Mouse (Mus musculus): ENCODE data around the gene Adat3. TPM values are rescaled to one million over a fixed set of nuclear protein-coding genes. Genes with fewer than 3 reads are reported as not detected.
"Not testable (repeated sequence)": the region's sequence is repeated elsewhere in the genome, so short reads cannot be mapped to it uniquely, and the experiment has no call there.

Gene Adat3
- polyA plus RNA-seq, 1 experiment from 2014 or later: 10.1 TPM

DNA sequence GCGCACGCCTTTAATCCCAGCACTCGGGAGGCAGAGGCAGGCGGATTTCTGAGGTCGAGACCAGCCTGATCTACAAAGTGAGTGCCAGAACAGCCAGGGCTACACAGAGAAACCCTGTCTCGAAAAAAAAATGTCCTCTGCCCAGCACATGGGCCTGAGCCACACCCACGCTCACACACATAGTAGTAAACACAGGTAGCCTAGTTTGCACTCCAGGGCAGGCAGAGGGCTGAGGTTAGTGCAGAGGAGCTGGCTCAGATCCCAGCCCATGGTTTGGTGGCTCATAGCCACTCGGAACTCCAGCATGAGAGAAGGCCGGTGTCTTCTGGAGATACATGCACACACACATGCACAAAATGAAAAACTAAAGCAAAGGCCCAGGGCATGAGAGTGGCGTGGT is 44.3 kb downstream of the Adat3 start:
- H3K4me3 ChIP-seq (ENCODE audit: low read depth, low read length): no peak overlapping the region
- DNase-seq (ENCODE audit: low spot score) (no peak), ATAC-seq (replicated peaks; ENCODE audit: low FRiP score, low TSS enrichment, low read depth) (no peak)
- no peak overlapping the region for H3K4me2 ChIP-seq (ENCODE audit: low read length)
- peaks cover 63% of the 10 kb centered on the region for H3K36me3 ChIP-seq (ENCODE audit: control insufficient read depth, insufficient read depth, low read length)
- H3K27ac ChIP-seq (ENCODE audit: low read depth): no peak overlapping the region
- H3K27me3 ChIP-seq (replicated peaks; ENCODE audit: control insufficient read depth, insufficient read depth, low read length): no peaks in the 10 kb centered on the region
- no peak overlapping the region for H3K9ac ChIP-seq (ENCODE audit: low read length)
- no peaks in the 10 kb centered on the region for H3K4me1 ChIP-seq (replicated peaks; ENCODE audit: control insufficient read depth, insufficient read depth, low read length)
- H3K9me3 ChIP-seq (ENCODE audit: control insufficient read depth, low read length): no peaks in the 10 kb centered on the region
- WGBS: 90% methylated on average over 10 of the region's 10 CpGs

DNA sequence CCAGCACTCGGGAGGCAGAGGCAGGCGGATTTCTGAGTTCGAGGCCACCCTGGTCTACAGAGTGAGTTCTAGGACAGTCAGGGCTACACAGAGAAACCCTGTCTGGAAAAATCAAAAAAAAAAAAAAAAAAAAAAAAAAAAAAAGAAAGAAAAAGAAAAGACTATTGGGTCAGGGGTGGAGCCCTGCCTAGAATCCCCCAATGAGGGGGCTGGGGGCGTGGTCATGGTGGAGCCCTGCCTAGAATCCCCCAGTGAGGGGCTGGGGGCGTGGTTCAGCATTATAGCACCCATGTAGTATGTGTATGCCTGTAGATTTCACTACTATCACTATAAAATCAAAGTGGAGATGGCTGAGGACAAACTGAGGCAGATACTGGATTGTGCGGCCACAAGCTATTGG is 47.2 kb downstream of the Adat3 start:
- not testable (repeated sequence) for H3K27me3 ChIP-seq (replicated peaks; ENCODE audit: control insufficient read depth, insufficient read depth, low read length); H3K9me3 ChIP-seq (ENCODE audit: control insufficient read depth, low read length); H3K9ac ChIP-seq (ENCODE audit: low read length); ATAC-seq (replicated peaks; ENCODE audit: low FRiP score, low TSS enrichment, low read depth); H3K4me2 ChIP-seq (ENCODE audit: low read length); DNase-seq (ENCODE audit: low spot score); H3K4me1 ChIP-seq (replicated peaks; ENCODE audit: control insufficient read depth, insufficient read depth, low read length); H3K27ac ChIP-seq (ENCODE audit: low read depth); H3K4me3 ChIP-seq (ENCODE audit: low read depth, low read length)
- 87% methylated on average over 6 of the region's 6 CpGs for WGBS
- H3K36me3 ChIP-seq (ENCODE audit: control insufficient read depth, insufficient read depth, low read length): peaks cover 34% of the 10 kb centered on the region

DNA sequence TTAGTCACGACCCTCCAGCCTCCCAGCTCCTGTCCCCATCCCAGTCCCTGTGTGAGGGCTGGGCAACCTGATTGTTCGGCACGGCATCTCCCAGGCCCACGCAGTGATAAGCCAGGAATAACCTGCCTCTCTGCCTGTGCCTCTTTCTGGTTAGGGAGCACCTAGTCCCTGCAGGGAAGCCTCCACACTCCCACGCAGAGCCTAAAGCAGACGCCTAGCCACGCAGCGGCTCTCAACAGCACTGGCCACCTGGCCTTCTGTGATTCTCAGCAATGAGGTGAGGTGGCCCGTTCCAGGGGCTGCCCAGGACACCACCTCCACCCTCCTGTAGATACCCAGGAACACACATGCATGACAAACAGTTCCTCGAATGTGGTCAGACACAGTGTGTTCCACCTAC is 47.7 kb downstream of the Adat3 start:
- Histone ChIP-seq H3K36me3 (ENCODE audit: control insufficient read depth, insufficient read depth, low read length) (peaks cover 29% of the 10 kb centered on the region), H3K27me3 (replicated peaks; ENCODE audit: control insufficient read depth, insufficient read depth, low read length) (no peaks in the 10 kb centered on the region), H3K9ac (ENCODE audit: low read length) (no peak overlapping the region), H3K4me3 (ENCODE audit: low read depth, low read length) (no peak overlapping the region), H3K27ac (ENCODE audit: low read depth) (no peak overlapping the region), H3K4me2 (ENCODE audit: low read length) (no peak overlapping the region), H3K4me1 (replicated peaks; ENCODE audit: control insufficient read depth, insufficient read depth, low read length) (peaks cover 10% of the 10 kb centered on the region), H3K9me3 (ENCODE audit: control insufficient read depth, low read length) (no peaks in the 10 kb centered on the region)
- 91% methylated on average over 10 of the region's 10 CpGs for WGBS
- ATAC-seq (replicated peaks; ENCODE audit: low FRiP score, low TSS enrichment, low read depth) (no peak), DNase-seq (ENCODE audit: low spot score) (no peak)

DNA sequence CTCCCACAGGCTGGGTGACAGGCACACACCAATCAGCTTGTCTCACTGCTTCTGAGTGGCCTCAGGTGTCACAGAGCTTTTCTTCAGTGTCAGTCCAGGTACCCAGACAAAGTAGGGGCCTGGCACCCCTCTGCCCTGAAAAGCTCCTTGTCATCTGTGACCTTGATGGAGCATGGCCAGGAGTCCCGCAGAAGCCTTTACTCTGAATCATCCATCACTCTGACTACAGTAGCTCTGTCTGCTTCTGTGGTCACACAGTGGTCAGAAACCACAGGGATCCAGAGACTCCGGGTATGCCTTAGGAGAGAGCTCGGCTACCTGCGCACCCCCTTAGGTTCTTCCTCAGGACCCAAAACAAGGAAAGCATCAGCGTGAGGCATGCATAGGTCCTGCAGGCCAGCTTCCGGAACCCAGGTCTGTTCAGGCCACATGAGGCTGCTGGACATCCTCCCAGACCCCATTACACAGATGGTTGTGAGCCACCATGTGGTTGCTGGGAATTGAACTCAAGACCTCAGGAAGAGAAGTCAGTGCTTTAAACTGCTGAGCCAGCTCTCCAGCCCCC is 50.6 kb downstream of the Adat3 start:
- WGBS: 87% methylated on average over 6 of the region's 6 CpGs
- ATAC-seq (replicated peaks; ENCODE audit: low FRiP score, low TSS enrichment, low read depth): no peak
- Histone ChIP-seq H3K27me3 (replicated peaks; ENCODE audit: control insufficient read depth, insufficient read depth, low read length) (no peaks in the 10 kb centered on the region), H3K27ac (ENCODE audit: low read depth) (no peak overlapping the region), H3K9ac (ENCODE audit: low read length) (no peak overlapping the region), H3K4me1 (replicated peaks; ENCODE audit: control insufficient read depth, insufficient read depth, low read length) (peaks cover 14% of the 10 kb centered on the region), H3K36me3 (ENCODE audit: control insufficient read depth, insufficient read depth, low read length) (peaks cover 6% of the 10 kb centered on the region; the same call in 1 of the 2 replicates), H3K4me3 (ENCODE audit: low read depth, low read length) (no peak overlapping the region), H3K9me3 (ENCODE audit: control insufficient read depth, low read length) (no peaks in the 10 kb centered on the region), H3K4me2 (ENCODE audit: low read length) (no peak overlapping the region)
- no peak for DNase-seq (ENCODE audit: low spot score)

DNA sequence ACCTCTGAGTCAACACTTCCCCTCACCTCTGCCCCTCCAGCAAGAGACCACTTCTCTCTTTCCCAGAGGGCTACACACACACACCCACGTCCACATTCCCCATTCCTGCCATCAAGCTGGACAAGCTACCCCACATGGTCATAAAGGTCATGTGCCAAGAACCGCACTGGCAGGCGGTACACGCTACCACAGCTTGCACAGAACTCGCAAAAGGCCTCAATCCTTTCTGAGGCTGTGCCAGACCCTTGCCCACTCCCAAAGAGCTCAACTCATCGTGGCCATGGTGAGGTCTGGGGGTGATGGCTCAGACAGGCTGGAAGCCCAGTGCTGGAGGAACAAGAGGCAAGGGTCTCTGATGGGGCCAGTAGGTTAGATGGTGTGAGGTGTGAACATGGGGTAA is 52.2 kb downstream of the Adat3 start:
- peak overlapping the region; percentile 76 for H3K4me2 ChIP-seq (ENCODE audit: low read length)
- peak overlapping the region; percentile 89; the same call in 1 of the 2 replicates for H3K4me3 ChIP-seq (ENCODE audit: low read depth, low read length)
- peaks cover 14% of the 10 kb centered on the region for H3K4me1 ChIP-seq (replicated peaks; ENCODE audit: control insufficient read depth, insufficient read depth, low read length)
- H3K27me3 ChIP-seq (replicated peaks; ENCODE audit: control insufficient read depth, insufficient read depth, low read length): no peaks in the 10 kb centered on the region
- no peaks in the 10 kb centered on the region; the same call in 1 of the 2 replicates for H3K36me3 ChIP-seq (ENCODE audit: control insufficient read depth, insufficient read depth, low read length)
- no peak overlapping the region for H3K27ac ChIP-seq (ENCODE audit: low read depth)
- WGBS: 82% methylated on average over 6 of the region's 6 CpGs
- no peaks in the 10 kb centered on the region for H3K9me3 ChIP-seq (ENCODE audit: control insufficient read depth, low read length)
- H3K9ac ChIP-seq (ENCODE audit: low read length): no peak overlapping the region; the same call in 1 of the 2 replicates
- ATAC-seq (replicated peaks; ENCODE audit: low FRiP score, low TSS enrichment, low read depth): no peak
- DNase-seq (ENCODE audit: low spot score): no peak

DNA sequence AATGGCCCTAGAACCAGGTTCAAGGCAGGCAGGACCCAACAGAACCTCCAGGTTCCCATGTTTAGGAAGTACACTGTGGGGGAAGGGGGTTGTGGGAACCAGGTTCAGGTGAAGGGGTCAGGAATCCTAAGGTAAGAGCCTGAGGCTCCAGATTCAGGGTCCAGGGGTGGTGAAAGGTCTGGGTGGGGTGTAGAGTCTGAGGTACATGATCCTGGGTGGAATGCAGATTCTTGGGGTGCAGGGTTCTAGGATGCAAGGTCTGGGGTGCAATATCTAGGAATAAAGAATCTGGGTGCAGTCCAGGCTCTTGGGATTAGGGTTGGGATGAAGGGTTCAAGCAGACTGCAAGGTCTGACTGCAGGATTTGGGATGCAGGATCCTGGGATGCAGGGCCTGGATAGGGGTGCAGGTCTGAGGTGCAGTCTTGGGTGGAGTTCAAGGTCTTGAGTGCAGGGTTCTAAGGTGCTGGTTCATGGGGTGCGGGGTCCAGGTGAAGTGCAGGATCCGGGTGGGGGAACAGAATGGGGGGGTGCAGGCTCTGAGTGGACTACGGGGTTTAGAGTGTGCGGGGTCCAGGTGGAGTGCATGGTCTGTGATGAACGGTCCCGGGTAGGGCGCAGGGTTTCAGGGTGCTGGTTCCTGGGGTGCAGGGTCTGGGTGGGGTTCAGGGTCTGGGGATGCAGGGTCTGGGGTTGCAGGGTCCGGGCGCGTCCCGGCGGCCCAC is 52.9 kb downstream of the Adat3 start:
- WGBS: 6% methylated on average over 10 of the region's 12 CpGs

DNA sequence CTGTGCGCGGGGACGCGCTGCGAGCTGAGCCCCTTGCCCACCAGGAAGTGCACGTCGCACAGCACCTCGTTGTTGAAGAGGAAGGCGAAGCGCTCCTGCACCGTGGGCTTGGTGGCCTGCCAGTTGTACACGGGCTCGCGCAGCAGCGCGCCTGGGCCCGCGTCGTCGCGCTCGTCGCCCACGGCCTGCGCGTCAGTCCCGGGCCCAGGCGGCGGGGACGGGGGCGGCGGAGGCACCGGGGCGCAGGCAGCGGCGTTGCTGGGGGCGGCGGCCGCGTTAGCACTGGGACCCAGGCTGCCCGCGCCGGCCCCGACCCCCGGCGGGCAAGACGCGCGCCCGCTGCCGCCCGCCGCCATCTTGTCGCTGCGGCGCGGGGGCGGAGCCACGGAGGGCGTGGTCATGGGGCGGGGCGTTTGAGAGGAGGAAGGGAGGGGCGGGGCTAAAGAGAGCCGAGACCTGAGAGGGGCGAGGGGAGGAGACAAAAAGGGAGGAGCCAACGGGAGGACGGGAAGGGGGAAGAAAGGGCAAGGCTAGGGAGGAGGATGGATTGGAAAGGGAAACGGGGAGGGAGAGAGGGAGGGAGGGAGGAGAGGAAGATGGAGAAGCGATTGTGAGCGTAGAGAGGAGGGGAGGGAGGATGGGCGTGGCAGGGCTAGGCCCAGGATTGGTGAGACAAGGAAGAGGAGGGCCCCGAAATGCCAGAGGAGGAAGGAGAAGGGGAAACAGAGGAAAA is 53.6 kb downstream of the Adat3 start:
- WGBS: under 1% methylated on average over 50 of the region's 72 CpGs
- Histone ChIP-seq H3K27me3 (replicated peaks; ENCODE audit: control insufficient read depth, insufficient read depth, low read length) (no peaks in the 10 kb centered on the region), H3K9ac (ENCODE audit: low read length) (peak overlapping the region; percentile 71)

More for the DNA sequence above, 52.9 kb downstream of the Adat3 start:
- Histone ChIP-seq H3K4me3 (ENCODE audit: low read depth, low read length) (peak overlapping the region; percentile 89), H3K9ac (ENCODE audit: low read length) (peak overlapping the region; percentile 71), H3K36me3 (ENCODE audit: control insufficient read depth, insufficient read depth, low read length) (no peaks in the 10 kb centered on the region; the same call in 1 of the 2 replicates), H3K27me3 (replicated peaks; ENCODE audit: control insufficient read depth, insufficient read depth, low read length) (no peaks in the 10 kb centered on the region), H3K9me3 (ENCODE audit: control insufficient read depth, low read length) (no peaks in the 10 kb centered on the region), H3K4me2 (ENCODE audit: low read length) (peak overlapping the region; percentile 76), H3K4me1 (replicated peaks; ENCODE audit: control insufficient read depth, insufficient read depth, low read length) (peaks cover 14% of the 10 kb centered on the region), H3K27ac (ENCODE audit: low read depth) (no peak overlapping the region)
- ATAC-seq (replicated peaks; ENCODE audit: low FRiP score, low TSS enrichment, low read depth) (peak; percentile 47; the same call in 1 of the 2 replicates), DNase-seq (ENCODE audit: low spot score) (no peak)

DNA sequence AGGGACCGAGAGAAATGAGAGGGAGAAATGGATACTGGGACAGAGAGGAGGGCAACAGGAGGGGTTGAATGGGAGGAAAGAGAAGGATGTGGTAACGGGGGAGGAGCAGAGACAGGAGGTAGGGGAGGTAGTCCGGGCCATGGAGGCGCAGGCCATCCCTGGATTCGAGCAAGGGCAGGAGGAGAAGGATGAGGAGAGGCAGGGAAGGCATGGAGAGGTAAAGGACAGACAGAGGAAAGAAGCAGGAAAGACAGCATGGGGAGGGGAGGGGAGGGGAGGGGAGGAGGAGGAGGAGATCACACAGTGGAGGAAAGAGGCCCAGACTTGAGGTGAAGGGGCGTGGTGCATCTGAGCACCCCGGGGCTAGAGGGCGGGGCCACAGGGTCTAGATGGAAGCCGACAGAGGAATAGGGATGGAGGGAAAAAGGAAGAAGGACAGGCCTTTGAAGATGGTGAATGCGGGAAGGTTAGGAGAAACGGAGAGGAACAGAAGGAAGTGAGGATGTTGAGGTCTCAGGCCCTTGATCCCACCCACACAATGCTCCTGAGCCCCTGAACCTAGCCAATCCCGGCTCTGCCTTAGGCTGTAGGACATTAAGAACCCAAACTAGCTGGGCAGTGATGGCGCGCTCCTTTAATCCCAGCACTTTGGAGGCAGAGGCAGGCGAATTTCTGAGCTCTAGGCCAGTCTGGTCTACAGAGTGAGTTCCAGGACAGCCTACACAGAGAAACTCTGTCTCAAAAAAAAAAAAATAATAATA is 54.4 kb downstream of the Adat3 start, which contains the start of gene Btbd2:
Gene Btbd2 (minus strand): TSS at position 209 of the 761 bp plus-strand sequence.
- H3K4me2 ChIP-seq (ENCODE audit: low read length): peak within 1 kb of the TSS; percentile 76
- no peaks in the 10 kb centered on the region for H3K9me3 ChIP-seq (ENCODE audit: control insufficient read depth, low read length)
- peak; percentile 24 for ATAC-seq (replicated peaks; ENCODE audit: low FRiP score, low TSS enrichment, low read depth)
- DNase-seq (ENCODE audit: low spot score): no peak
- H3K27ac ChIP-seq (ENCODE audit: low read depth): peak within 1 kb of the TSS; percentile 79
- peak within 1 kb of the TSS; percentile 71 for H3K9ac ChIP-seq (ENCODE audit: low read length)
- peaks cover 14% of the 10 kb centered on the region for H3K4me1 ChIP-seq (replicated peaks; ENCODE audit: control insufficient read depth, insufficient read depth, low read length)
- no peaks in the 10 kb centered on the region for H3K27me3 ChIP-seq (replicated peaks; ENCODE audit: control insufficient read depth, insufficient read depth, low read length)
- WGBS: 18% methylated on average over 15 of the region's 15 CpGs
- no peaks in the 10 kb centered on the region; the same call in 1 of the 2 replicates for H3K36me3 ChIP-seq (ENCODE audit: control insufficient read depth, insufficient read depth, low read length)
- H3K4me3 ChIP-seq (ENCODE audit: low read depth, low read length): peak within 1 kb of the TSS; percentile 89

More for the DNA sequence above, 53.6 kb downstream of the Adat3 start:
- Histone ChIP-seq H3K27ac (ENCODE audit: low read depth) (peak overlapping the region; percentile 79), H3K4me2 (ENCODE audit: low read length) (peak overlapping the region; percentile 76), H3K4me3 (ENCODE audit: low read depth, low read length) (peak overlapping the region; percentile 89), H3K4me1 (replicated peaks; ENCODE audit: control insufficient read depth, insufficient read depth, low read length) (peaks cover 14% of the 10 kb centered on the region), H3K36me3 (ENCODE audit: control insufficient read depth, insufficient read depth, low read length) (no peaks in the 10 kb centered on the region; the same call in 1 of the 2 replicates), H3K9me3 (ENCODE audit: control insufficient read depth, low read length) (no peaks in the 10 kb centered on the region)
- DNase-seq (ENCODE audit: low spot score) (peak; percentile 99), ATAC-seq (replicated peaks; ENCODE audit: low FRiP score, low TSS enrichment, low read depth) (peak; percentile 83)

Data from intestine, embryonic 14.5 days (tissue).